Mouse (Mus musculus) embryonic facial prominence, embryonic 14.5 days (tissue): ENCODE results near the gene Apobec2. TPM values are rescaled to one million over a fixed set of nuclear protein-coding genes. Genes with fewer than 3 reads are reported as not detected.
A peak's percentile ranks its signal among the peaks of the same experiment; 100 is the strongest.

Experiments used
- ATAC-seq: fragments of 200-750 bp; cut with Nextera tagmentation; 2 replicates; pipeline ENCODE4 v1.8.0; 2017; ENCODE audit warnings: low read depth, moderate number of reproducible peaks, moderate TSS enrichment
- DNase-seq: peaks from one replicate; pipeline ENCODE4 v3.0.0-alpha.2; 2015; ENCODE audit warnings: low spot score
- H3K27ac ChIP-seq: fragments of 300-500 bp; sonication (generic); replicated peaks from 2 replicates; pipeline ENCODE4 v1.5.1; 2014; ENCODE audit warnings: low read depth, mild to moderate bottlenecking, low read length, moderate library complexity
- H3K27me3 ChIP-seq: fragments of 300-500 bp; sonication (generic); replicated peaks from 2 replicates; pipeline ENCODE4 v1.6.1; 2014; ENCODE audit warnings: low read length; ENCODE audit not compliant: control insufficient read depth, insufficient read depth
- H3K36me3 ChIP-seq: fragments of 300-500 bp; sonication (generic); 2 replicates; pipeline ENCODE4 v1.6.1; 2014; ENCODE audit warnings: low read length, mixed read lengths; ENCODE audit not compliant: control insufficient read depth, insufficient read depth
- H3K4me1 ChIP-seq: fragments of 300-500 bp; sonication (generic); 2 replicates; pipeline ENCODE4 v1.6.1; 2014; ENCODE audit warnings: antibody characterized with exemption, low read length; ENCODE audit not compliant: control insufficient read depth, insufficient read depth
- H3K4me2 ChIP-seq: fragments of 300-500 bp; sonication (generic); 2 replicates; pipeline ENCODE4 v1.6.1; 2014; ENCODE audit warnings: low read depth, mild to moderate bottlenecking, low read length, moderate library complexity, mixed read lengths
- H3K4me3 ChIP-seq: fragments of 300-500 bp; sonication (generic); 2 replicates; pipeline ENCODE4 v1.5.1; 2014; ENCODE audit warnings: low read depth, mild to moderate bottlenecking, low read length
- H3K9ac ChIP-seq: fragments of 300-500 bp; sonication (generic); 2 replicates; pipeline ENCODE4 v1.6.1; 2014; ENCODE audit warnings: low read depth, mild to moderate bottlenecking, low read length, moderate library complexity, mixed read lengths
- H3K9me3 ChIP-seq: fragments of 300-500 bp; sonication (generic); 2 replicates; pipeline ENCODE4 v1.6.1; 2016; ENCODE audit warnings: low read length; ENCODE audit not compliant: control insufficient read depth
- whole genome bisulfite sequencing: fragments of 180-500 bp; shearing (Covaris S2); extraction: QIAGEN DNeasy Blood & Tissue Kit; methylation state at CpG from one replicate; pipeline ENCODE4 v1.1.7; 2014; 5-methylcytosine and 5-hydroxymethylcytosine counted together
- polyA plus RNA-seq: library from polyadenylated mRNA; unstranded; fragments of >200 nt; fragmentation: Nextera tagmentation; extraction: Ambion mirVana; gene quantifications from 2 replicates; pipeline ENCODE4 v1.2.1, GENCODE M21; 2014

Gene Apobec2
- polyA plus RNA-seq, 1 experiment from 2014 or later: 104 TPM

GRCm38 (mm10) chr17:48447675-48448074 lies 14.9 kb upstream of the Apobec2 start:
- Histone ChIP-seq H3K9ac (no peak overlapping the region), H3K4me3 (no peak overlapping the region), H3K4me1 (no peaks in the 10 kb centered on the region), H3K4me2 (no peak overlapping the region), H3K9me3 (no peaks in the 10 kb centered on the region), H3K27me3 (no peaks in the 10 kb centered on the region), H3K36me3 (no peaks in the 10 kb centered on the region), H3K27ac (no peak overlapping the region)
- 67% methylated on average over 8 of the region's 8 CpGs for WGBS
- DNase-seq (peak; percentile 23), ATAC-seq (no peak)

- Histone ChIP-seq H3K9ac (no peak overlapping the region), H3K27me3 (no peaks in the 10 kb centered on the region), H3K27ac (no peak overlapping the region), H3K4me3 (no peak overlapping the region), H3K4me2 (no peak overlapping the region), H3K9me3 (no peaks in the 10 kb centered on the region), H3K4me1 (no peaks in the 10 kb centered on the region), H3K36me3 (no peaks in the 10 kb centered on the region)
- WGBS: 68% methylated on average over 16 of the region's 16 CpGs
- ATAC-seq (no peak), DNase-seq (no peak)
These were observed 10.9 kb upstream of the Apobec2 start for GRCm38 (mm10) chr17:48443542-48444145.

- 69% methylated on average over 7 of the region's 7 CpGs for WGBS
- Histone ChIP-seq H3K36me3 (no peaks in the 10 kb centered on the region), H3K4me2 (no peak overlapping the region), H3K27ac (no peak overlapping the region), H3K9ac (no peak overlapping the region), H3K4me3 (no peak overlapping the region), H3K27me3 (no peaks in the 10 kb centered on the region), H3K4me1 (no peaks in the 10 kb centered on the region), H3K9me3 (no peaks in the 10 kb centered on the region)
- DNase-seq (peak; percentile 37), ATAC-seq (no peak)
These were observed 10.2 kb upstream of the Apobec2 start for GRCm38 (mm10) chr17:48442745-48443457.

GRCm38 (mm10) chr17:48437421-48437911 lies 4.7 kb upstream of the Apobec2 start:
- Histone ChIP-seq H3K9me3 (no peaks in the 10 kb centered on the region), H3K27ac (peak overlapping the region; percentile 75), H3K36me3 (no peaks in the 10 kb centered on the region), H3K4me2 (peak overlapping the region; percentile 7; the same call in 1 of the 2 replicates), H3K4me1 (no peaks in the 10 kb centered on the region; the same call in 1 of the 2 replicates), H3K9ac (no peak overlapping the region), H3K27me3 (no peaks in the 10 kb centered on the region), H3K4me3 (no peak overlapping the region)
- WGBS: 13% methylated on average over 7 of the region's 7 CpGs
- ATAC-seq (peak; percentile 60), DNase-seq (peak; percentile 61)

GRCm38 (mm10) chr17:48436487-48436886 lies 3.8 kb upstream of the Apobec2 start:
- Histone ChIP-seq H3K36me3 (no peaks in the 10 kb centered on the region), H3K9me3 (no peaks in the 10 kb centered on the region), H3K4me1 (no peaks in the 10 kb centered on the region; the same call in 1 of the 2 replicates), H3K4me3 (no peak overlapping the region), H3K9ac (no peak overlapping the region), H3K27me3 (no peaks in the 10 kb centered on the region), H3K27ac (no peak overlapping the region), H3K4me2 (no peak overlapping the region)
- 56% methylated on average over 1 of the region's 1 CpGs for WGBS
- DNase-seq: no peak
- 0 out of 2 replicates have a peak, but pooled peaks have one; percentile 32 for ATAC-seq

- no peak for DNase-seq
- no peaks in the 10 kb centered on the region for H3K36me3 ChIP-seq
- no peak overlapping the region for H3K9ac ChIP-seq
- no peak overlapping the region for H3K27ac ChIP-seq
- no peaks in the 10 kb centered on the region for H3K27me3 ChIP-seq
- no peak for ATAC-seq
- WGBS: 75% methylated on average over 5 of the region's 5 CpGs
- H3K4me3 ChIP-seq: no peak overlapping the region
- no peaks in the 10 kb centered on the region for H3K9me3 ChIP-seq
- peaks cover 3% of the 10 kb centered on the region; the same call in 1 of the 2 replicates for H3K4me1 ChIP-seq
- H3K4me2 ChIP-seq: no peak overlapping the region
These were observed 1.7 kb upstream of the Apobec2 start for GRCm38 (mm10) chr17:48434479-48434878.

- Histone ChIP-seq H3K27ac (no peak overlapping the region), H3K9ac (no peak overlapping the region), H3K9me3 (no peaks in the 10 kb centered on the region), H3K36me3 (no peaks in the 10 kb centered on the region), H3K4me2 (no peak overlapping the region), H3K27me3 (no peaks in the 10 kb centered on the region), H3K4me1 (peaks cover 3% of the 10 kb centered on the region; the same call in 1 of the 2 replicates), H3K4me3 (no peak overlapping the region)
- no peak for DNase-seq
- WGBS: 54% methylated on average over 6 of the region's 6 CpGs
- ATAC-seq: no peak
These were observed 1.1 kb upstream of the Apobec2 start for GRCm38 (mm10) chr17:48433689-48434330.

GRCm38 (mm10) chr17:48433006-48433655 lies 401 bp upstream of the Apobec2 start:
- Histone ChIP-seq H3K4me2 (no peak overlapping the region), H3K27ac (no peak overlapping the region), H3K9ac (no peak overlapping the region), H3K4me1 (peaks cover 8% of the 10 kb centered on the region; the same call in 1 of the 2 replicates), H3K27me3 (no peaks in the 10 kb centered on the region), H3K4me3 (no peak overlapping the region), H3K9me3 (no peaks in the 10 kb centered on the region), H3K36me3 (no peaks in the 10 kb centered on the region)
- ATAC-seq (no peak), DNase-seq (no peak)
- 66% methylated on average over 20 of the region's 20 CpGs for WGBS
